Mouse (Mus musculus) bone marrow, adult 2 months (tissue): ENCODE results near the gene Rassf5.

ENCODE experiments used
- CTCF ChIP-seq: fragments of 200-500 bp; IDR thresholded peaks from 2 replicates; pipeline ENCODE4 v1.5.1; 2011; ENCODE audit warnings: low read length, control low read depth; ENCODE audit not compliant: control insufficient read depth, insufficient read depth
- POLR2A ChIP-seq: fragments of 200-500 bp; IDR thresholded peaks from 2 replicates; pipeline ENCODE4 v1.6.1; 2011; ENCODE audit warnings: low read depth, mild to moderate bottlenecking, control low read depth, low read length, borderline replicate concordance; ENCODE audit not compliant: control insufficient read depth

- 0 out of 2 replicates have a peak, but pooled peaks have one; percentile 7 for TF ChIP-seq CTCF
- no peak for TF ChIP-seq POLR2A
Observed at GRCm38 (mm10) chr1:131280280-131280679, 35.2 kb upstream of the Rassf5 start.
